Mouse (Mus musculus): ENCODE measurements around the gene Cnn3. TPM values are rescaled to one million over a fixed set of nuclear protein-coding genes. Genes with fewer than 3 reads are reported as not detected.

Gene Cnn3
- 10 to 100 TPM; 41.8 to 48.6 TPM for total RNA-seq (2021)

- intact Hi-C loops (cut with DNase I), result loop anchor here (2.0 to 5.0 kb wide), 3 partner anchors 59 to 119 kb away; no protein-coding TSS in a partner anchor
Measured at GRCm38 (mm10) chr3:121425861-121426620, at the start of gene Cnn3. TSS of gene Cnn3 (plus strand) at chr3:121426497.

GRCm38 (mm10) chr3:121378708-121379612 lies 47.3 kb upstream of the Cnn3 start:
- DNase-seq (ENCODE audit: low spot score), result no peak
- intact Hi-C loops (cut with DNase I), result no loop called here

More at GRCm38 (mm10) chr3:121425861-121426620, at the start of gene Cnn3:
- DNase-seq (ENCODE audit: low spot score), result peak; percentile 87

GRCm38 (mm10) chr3:121379699-121380098 lies 46.6 kb upstream of the Cnn3 start:
- intact Hi-C loops (cut with DNase I), result no loop called here
- no peak for DNase-seq (ENCODE audit: low spot score)

GRCm38 (mm10) chr3:121387471-121388009 lies 38.8 kb upstream of the Cnn3 start:
- intact Hi-C loops (cut with DNase I), result no loop called here
- DNase-seq (ENCODE audit: low spot score), result no peak

- DNase-seq (ENCODE audit: low spot score), result no peak
- intact Hi-C loops (cut with DNase I), result no loop called here
Measured at GRCm38 (mm10) chr3:121389366-121389765, 36.9 kb upstream of the Cnn3 start.

- no peak for DNase-seq (ENCODE audit: low spot score)
- intact Hi-C loops (cut with DNase I), result no loop called here
Measured at GRCm38 (mm10) chr3:121389860-121390530, 36.3 kb upstream of the Cnn3 start.

- intact Hi-C loops (cut with DNase I), result no loop called here
- DNase-seq (ENCODE audit: low spot score), result no peak
Measured at GRCm38 (mm10) chr3:121390724-121391123, 35.6 kb upstream of the Cnn3 start.

GRCm38 (mm10) chr3:121395588-121396295 lies 30.6 kb upstream of the Cnn3 start:
- intact Hi-C loops (cut with DNase I), result no loop called here

GRCm38 (mm10) chr3:121396561-121396960 lies 29.7 kb upstream of the Cnn3 start:
- intact Hi-C loops (cut with DNase I), result no loop called here
- no peak for DNase-seq (ENCODE audit: low spot score)

More at GRCm38 (mm10) chr3:121395588-121396295, 30.6 kb upstream of the Cnn3 start:
- DNase-seq (ENCODE audit: low spot score), result peak; percentile 7

- DNase-seq (ENCODE audit: low spot score), result no peak
Measured at GRCm38 (mm10) chr3:121397007-121397406, 29.3 kb upstream of the Cnn3 start.

GRCm38 (mm10) chr3:121401384-121401783 lies 24.9 kb upstream of the Cnn3 start:
- DNase-seq (ENCODE audit: low spot score), result no peak
- intact Hi-C loops (cut with DNase I), result no loop called here

More at GRCm38 (mm10) chr3:121397007-121397406, 29.3 kb upstream of the Cnn3 start:
- intact Hi-C loops (cut with DNase I), result no loop called here

- no peak for DNase-seq (ENCODE audit: low spot score)
- intact Hi-C loops (cut with DNase I), result no loop called here
Measured at GRCm38 (mm10) chr3:121402096-121402495, 24.2 kb upstream of the Cnn3 start.

- no peak for DNase-seq (ENCODE audit: low spot score)
- intact Hi-C loops (cut with DNase I), result no loop called here
Measured at GRCm38 (mm10) chr3:121403449-121403848, 22.8 kb upstream of the Cnn3 start.

- DNase-seq (ENCODE audit: low spot score), result no peak
- intact Hi-C loops (cut with DNase I), result no loop called here
Measured at GRCm38 (mm10) chr3:121405101-121405500, 21.2 kb upstream of the Cnn3 start.

GRCm38 (mm10) chr3:121407417-121407816 lies 18.9 kb upstream of the Cnn3 start:
- no peak for DNase-seq (ENCODE audit: low spot score)
- intact Hi-C loops (cut with DNase I), result no loop called here

- intact Hi-C loops (cut with DNase I), result no loop called here
- no peak for DNase-seq (ENCODE audit: low spot score)
Measured at GRCm38 (mm10) chr3:121408386-121408785, 17.9 kb upstream of the Cnn3 start.

GRCm38 (mm10) chr3:121411450-121411849 lies 14.8 kb upstream of the Cnn3 start:
- intact Hi-C loops (cut with DNase I), result no loop called here
- DNase-seq (ENCODE audit: low spot score), result no peak

- intact Hi-C loops (cut with DNase I), result no loop called here
- no peak for DNase-seq (ENCODE audit: low spot score)
Measured at GRCm38 (mm10) chr3:121416171-121417154, 9.8 kb upstream of the Cnn3 start.

Measured in heart, postnatal 25 days (tissue).